Mouse (Mus musculus) urinary bladder, adult 2 months (tissue): ENCODE data around the gene Pax9. TPM values are rescaled to one million over a fixed set of nuclear protein-coding genes. Genes with fewer than 3 reads are reported as not detected.

Source experiments
- DNase-seq: peaks from one replicate; pipeline ENCODE4 v3.0.0; 2022; ENCODE audit warnings: low spot score
- polyA plus RNA-seq: library from polyadenylated mRNA; depleted of rRNA; stranded (reverse); fragments of >200 nt; gene quantifications from 2 replicates; pipeline ENCODE4 v1.2.3, GENCODE M21; 2012; rRNA removed

The Pax9 gene
- polyA plus RNA-seq, 1 experiment, result not detected

- DNase-seq, result no peak
Observed at GRCm38 (mm10) chr12:56697011-56697740, 5.6 kb downstream of the Pax9 start.

DNA sequence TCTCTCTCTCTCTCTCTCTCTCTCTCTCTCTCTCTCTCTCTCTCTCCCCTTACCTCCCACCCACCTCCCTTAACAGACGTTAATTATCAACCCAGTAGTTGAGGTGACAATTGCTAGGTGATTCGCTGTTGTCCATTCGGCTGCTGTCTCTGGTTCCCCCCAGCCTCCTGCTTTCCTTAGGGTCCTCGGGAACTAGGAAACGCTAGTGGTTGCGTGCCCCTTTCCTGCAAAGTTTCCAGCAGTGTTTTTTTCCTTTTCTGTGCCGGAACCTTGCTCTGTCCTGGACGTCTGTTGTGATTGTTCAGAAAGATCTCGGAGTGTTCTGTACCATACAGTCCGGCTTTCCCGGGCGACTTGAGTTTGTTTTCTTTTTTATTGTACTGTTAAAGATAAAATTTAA, 6.2 kb downstream of the Pax9 start:
- DNase-seq, result no peak

GRCm38 (mm10) chr12:56698191-56698980, 6.8 kb downstream of the Pax9 start:
- DNase-seq, result no peak

GRCm38 (mm10) chr12:56699351-56699750, 7.8 kb downstream of the Pax9 start:
- no peak for DNase-seq

GRCm38 (mm10) chr12:56699915-56700900, 8.6 kb downstream of the Pax9 start:
- DNase-seq, result no peak

GRCm38 (mm10) chr12:56701004-56701403, 9.4 kb downstream of the Pax9 start:
- no peak for DNase-seq

DNA sequence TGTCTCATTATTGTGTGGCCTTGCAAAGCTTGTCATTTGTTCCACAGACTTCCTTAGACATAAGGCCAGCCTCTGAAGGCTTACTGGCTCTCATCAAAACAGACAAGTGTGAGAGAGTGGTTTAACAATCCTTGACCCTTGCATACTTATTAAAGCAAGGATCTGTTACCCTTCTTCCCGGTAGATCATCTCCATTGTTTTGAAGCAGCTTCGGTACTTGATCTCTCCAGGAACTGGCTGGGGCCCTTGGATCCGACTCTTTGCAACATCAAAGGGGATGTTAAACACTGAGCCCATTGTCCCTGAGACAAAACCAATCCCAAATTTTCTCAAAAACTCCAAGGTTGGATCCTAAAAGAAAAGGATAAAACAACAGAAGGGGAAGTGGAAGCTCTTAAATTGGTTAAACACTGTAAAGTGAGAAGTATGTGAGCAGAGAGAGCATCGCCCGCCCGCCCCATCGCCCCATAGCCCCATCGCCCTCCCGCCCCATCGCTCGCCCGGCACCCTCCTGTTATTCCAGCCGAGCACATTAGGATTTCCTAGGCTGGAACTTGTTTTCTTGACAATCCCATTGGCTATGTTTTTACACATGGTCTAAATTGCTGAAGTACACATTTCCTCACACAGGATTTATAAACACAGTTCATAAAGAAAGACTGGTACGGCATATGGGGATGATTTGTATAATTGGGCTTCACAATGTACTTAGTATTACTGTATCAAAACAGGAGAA, 26.6 kb downstream of the Pax9 start:
- no peak for DNase-seq

DNA sequence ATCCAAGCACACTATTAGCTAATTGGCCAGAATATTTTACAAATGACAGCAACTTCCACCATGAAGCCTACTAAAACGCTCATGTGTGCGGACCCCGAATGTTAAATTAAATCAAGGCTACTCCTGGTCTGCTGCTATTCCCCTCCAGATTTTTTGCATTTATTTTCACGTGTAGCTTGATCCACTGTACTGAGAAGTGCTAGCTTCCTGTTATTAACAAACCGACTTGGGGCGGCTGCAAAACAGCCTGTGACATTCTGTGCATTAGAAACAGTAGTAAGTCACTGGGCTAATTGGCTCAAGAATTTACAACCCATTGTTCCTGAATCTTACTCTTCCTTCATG, 27.1 kb downstream of the Pax9 start:
- no peak for DNase-seq

- no peak for DNase-seq
Observed at GRCm38 (mm10) chr12:56727631-56728030, 36.1 kb downstream of the Pax9 start.

- no peak for DNase-seq
Observed at GRCm38 (mm10) chr12:56737104-56737503, 45.5 kb downstream of the Pax9 start.

Other genes with a start within 250 kb of the Pax9 start
- not detected in 2 replicates for gene Nkx2-1, start 154.9 kb upstream of the Pax9 start, polyA plus RNA-seq
- 0.06 TPM in 1 of 2 replicates, not detected in the other for gene Nkx2-9, start 78.5 kb upstream of the Pax9 start, polyA plus RNA-seq